Mouse (Mus musculus) myocyte (in vitro differentiated cells): Measurements from ENCODE around the gene Gng7.

ENCODE experiments used
- CEBPB ChIP-seq: IDR thresholded peaks from 2 replicates; pipeline ENCODE4 v1.6.1; 2011; ENCODE audit warnings: mild to moderate bottlenecking, moderate library complexity; ENCODE audit not compliant: poor library complexity, insufficient read depth, severe bottlenecking
- E2F4 ChIP-seq: IDR thresholded peaks from one replicate; pipeline ENCODE4 v1.6.1; 2011; ENCODE audit warnings: mild to moderate bottlenecking, control low read depth, moderate library complexity; ENCODE audit not compliant: insufficient read depth
- MAX ChIP-seq: IDR thresholded peaks from one replicate; pipeline ENCODE4 v1.6.1; 2011; ENCODE audit warnings: low read depth, mild to moderate bottlenecking, control low read depth
- MYOD1 ChIP-seq, 3 experiments: IDR thresholded peaks; one replicate each; pipeline ENCODE4 v1.6.1; 2011; ENCODE audit warnings: control low read depth in 2 of 3, low read depth in 2 of 3, mild to moderate bottlenecking in 2 of 3, moderate library complexity in 1 of 3; ENCODE audit not compliant: insufficient read length in 2 of 3, control insufficient read depth in 1 of 3
- MYOG ChIP-seq, 3 experiments: IDR thresholded peaks; one replicate each; pipeline ENCODE4 v1.6.1; 2011; ENCODE audit warnings: control low read depth in 2 of 3, low read depth in 2 of 3, mild to moderate bottlenecking in 2 of 3; ENCODE audit not compliant: insufficient read length in 2 of 3, control insufficient read depth in 1 of 3, insufficient read depth in 1 of 3
- POLR2A ChIP-seq: IDR thresholded peaks from one replicate; pipeline ENCODE4 v1.6.1; 2011; ENCODE audit warnings: low read depth, mild to moderate bottlenecking, control low read depth, moderate library complexity; ENCODE audit not compliant: insufficient read length
- POLR2AphosphoS2 ChIP-seq: IDR thresholded peaks from one replicate; pipeline ENCODE4 v1.6.1; 2011; ENCODE audit warnings: low read depth, control low read depth; ENCODE audit not compliant: insufficient read length
- SRF ChIP-seq: IDR thresholded peaks from one replicate; pipeline ENCODE4 v1.6.1; 2011; ENCODE audit warnings: low read depth; ENCODE audit not compliant: control insufficient read depth, insufficient read length
- TCF12 ChIP-seq: IDR thresholded peaks from one replicate; pipeline ENCODE4 v1.6.1; 2011; ENCODE audit warnings: mild to moderate bottlenecking, control low read depth; ENCODE audit not compliant: poor library complexity, insufficient read depth, severe bottlenecking
- USF1 ChIP-seq: IDR thresholded peaks from one replicate; pipeline ENCODE4 v1.6.1; 2011; ENCODE audit warnings: low read depth, mild to moderate bottlenecking, control low read depth, moderate library complexity

- TF ChIP-seq E2F4 (no peak), POLR2A (peak; percentile 30), MYOD1 (IDR thresholded peaks at IDR 0.05; ENCODE audit: control insufficient read depth in 1 of 3, insufficient read length in 2 of 3, low read depth in 2 of 3) (no peak), USF1 (no peak), POLR2AphosphoS2 (peak; percentile 47), MYOG (IDR thresholded peaks at IDR 0.05; ENCODE audit: control insufficient read depth in 1 of 3, insufficient read depth in 1 of 3, insufficient read length in 2 of 3, low read depth in 2 of 3) (peak in 1 of 3 experiments; percentile 55), CEBPB (no peak), MAX (no peak), TCF12 (no peak), SRF (no peak)
Observed at GRCm38 (mm10) chr10:80931153-80931671, 83.5 kb downstream of the Gng7 start.
